Mouse (Mus musculus): ENCODE results near the gene Gnat2. TPM values are rescaled to one million over a fixed set of nuclear protein-coding genes. Genes with fewer than 3 reads are reported as not detected.

Gnat2 gene
- total and polyA plus RNA-seq, 3 experiments = 11.2 to 17.5 (median 13.3) TPM

- TF ChIP-seq KAT2A (IDR thresholded peaks at IDR 0.05; ENCODE audit: insufficient replicate concordance, low read length) = 0 out of 2 replicates have a peak, but pooled peaks have one; percentile 20
- TF ChIP-seq ZKSCAN1 (IDR thresholded peaks at IDR 0.05; ENCODE audit: borderline replicate concordance, low read depth, low read length) = no peak
- TF ChIP-seq MAFK (IDR thresholded peaks at IDR 0.05; ENCODE audit: insufficient replicate concordance, low read length) = peak; percentile 100
- TF ChIP-seq MAZ (IDR thresholded peaks at IDR 0.05; ENCODE audit: low read depth, low read length) = 0 out of 2 replicates have a peak, but pooled peaks have one; percentile 38
- TF ChIP-seq POLR2A (IDR thresholded peaks at IDR 0.05; ENCODE audit: low read depth, low read length) = peak; percentile 81
- no peak for TF ChIP-seq MYC (IDR thresholded peaks at IDR 0.05; ENCODE audit: low read depth, low read length)
- TF ChIP-seq HCFC1 (IDR thresholded peaks at IDR 0.05; ENCODE audit: low read depth, low read length) = peak; percentile 79
- TF ChIP-seq USF2 (conservative IDR thresholded peaks at IDR 0.05; ENCODE audit: low read depth, low read length) = no peak
- no peak for TF ChIP-seq RCOR1 (conservative IDR thresholded peaks at IDR 0.05; ENCODE audit: low read depth, low read length)
- no peak for TF ChIP-seq ZC3H11A (IDR thresholded peaks at IDR 0.05; ENCODE audit: low read depth, low read length)
- TF ChIP-seq TCF12 (IDR thresholded peaks at IDR 0.05; ENCODE audit: low read depth, low read length) = peak; percentile 86
- TF ChIP-seq ELF1 (IDR thresholded peaks at IDR 0.05; ENCODE audit: low read depth, low read length) = peak; percentile 99
- TF ChIP-seq EP300 (IDR thresholded peaks at IDR 0.05; ENCODE audit: low read length) = no peak
Observed at GRCm38 (mm10) chr3:108044394-108045140, 48.0 kb upstream of the Gnat2 start, which contains the start of gene Gstm4 (continued).

- dilution Hi-C loops (cut with MboI; ENCODE audit: extremely low pct_ligation_motif_present, extremely low pct_unique_long_range_greater_than_20kb, low sequenced_read_pairs) = no loop called here
- no peaks in the 10 kb centered on the region for H3K36me3 ChIP-seq (replicated peaks in 1 of 2; ENCODE audit: control insufficient read depth in 1 of 2, insufficient read depth in 1 of 2, low read length in 1 of 2)
- H3K9ac ChIP-seq (ENCODE audit: insufficient read depth, low read depth) = 0 out of 2 replicates have a peak overlapping the region, but pooled peaks have one; percentile 13
- in situ Hi-C loops (cut with MboI; ENCODE audit: low pct_ligation_motif_present, low pct_unique_long_range_greater_than_20kb, low sequenced_read_pairs) = no loop called here
- H3K27me3 ChIP-seq (replicated peaks) = no peaks in the 10 kb centered on the region
- H3K27ac ChIP-seq (ENCODE audit: insufficient read depth, low read depth) = peak overlapping the region; percentile 24; the same call in 1 of the 2 replicates
- H3K4me3 ChIP-seq (replicated peaks in 1 of 3; ENCODE audit: low read depth in 2 of 3, low read length in 2 of 3, poor library complexity in 1 of 3) = no peak overlapping the region
- no peaks in the 10 kb centered on the region for H3K79me2 ChIP-seq (replicated peaks; ENCODE audit: control insufficient read depth, extremely low read depth, insufficient read depth, poor library complexity, severe bottlenecking)
- H3K9me3 ChIP-seq (replicated peaks; ENCODE audit: low read length) = no peaks in the 10 kb centered on the region
- H3K4me2 ChIP-seq (ENCODE audit: insufficient read depth, low read depth, poor library complexity, severe bottlenecking) = peak overlapping the region; percentile 51; the same call in 1 of the 2 replicates
- DNase-seq (ENCODE audit: extremely low read depth) = peak; percentile 42
- no peak for TF ChIP-seq KAT2A (IDR thresholded peaks at IDR 0.05; ENCODE audit: insufficient replicate concordance, low read length)
- TF ChIP-seq IRF4 (IDR thresholded peaks at IDR 0.05; ENCODE audit: low read depth, low read length) = peak; percentile 36; the same call in 1 of the 2 replicates
- TF ChIP-seq POLR2A (IDR thresholded peaks at IDR 0.05; ENCODE audit: low read depth, low read length) = no peak
- TF ChIP-seq ZMIZ1 (IDR thresholded peaks at IDR 0.05; ENCODE audit: low read depth, low read length) = no peak
- TF ChIP-seq TCF12 (IDR thresholded peaks at IDR 0.05; ENCODE audit: low read depth, low read length) = peak; percentile 49; the same call in 1 of the 2 replicates
- peak; percentile 67 for TF ChIP-seq EP300 (IDR thresholded peaks at IDR 0.05; ENCODE audit: low read length)
- TF ChIP-seq MAX (IDR thresholded peaks at IDR 0.05; ENCODE audit: low read length) = no peak
- peak; percentile 13; the same call in 1 of the 2 replicates for TF ChIP-seq USF1 (IDR thresholded peaks at IDR 0.05; ENCODE audit: low read depth, low read length)
- 0 out of 2 replicates have a peak, but pooled peaks have one; percentile 63 for TF ChIP-seq E2F4 (IDR thresholded peaks at IDR 0.05; ENCODE audit: insufficient replicate concordance, low read depth, low read length)
- peak; percentile 96 for TF ChIP-seq ZNF384 (IDR thresholded peaks at IDR 0.05; ENCODE audit: low read depth, low read length)
- peak; percentile 12; the same call in 1 of the 2 replicates for TF ChIP-seq MXI1 (IDR thresholded peaks at IDR 0.05; ENCODE audit: low read depth, low read length)
- TF ChIP-seq SIN3A (IDR thresholded peaks at IDR 0.05; ENCODE audit: low read length) = peak; percentile 58; the same call in 1 of the 2 replicates
- TF ChIP-seq ZC3H11A (IDR thresholded peaks at IDR 0.05; ENCODE audit: low read depth, low read length) = no peak
- no peak for TF ChIP-seq GABPA (IDR thresholded peaks at IDR 0.05; ENCODE audit: insufficient replicate concordance, low read depth, low read length)
- no peak for TF ChIP-seq CHD1 (IDR thresholded peaks at IDR 0.05; ENCODE audit: low read depth, low read length)
- peak; percentile 77 for TF ChIP-seq BHLHE40 (IDR thresholded peaks at IDR 0.05; ENCODE audit: low read depth, low read length)
- peak; percentile 50; the same call in 1 of the 2 replicates for TF ChIP-seq MEF2A (IDR thresholded peaks at IDR 0.05; ENCODE audit: borderline replicate concordance, low read depth, low read length)
- peak; percentile 88 for TF ChIP-seq MAFK (IDR thresholded peaks at IDR 0.05; ENCODE audit: insufficient replicate concordance, low read length)
- TF ChIP-seq TBP (conservative IDR thresholded peaks at IDR 0.05; ENCODE audit: low read depth, low read length) = no peak
- TF ChIP-seq SMC3 (IDR thresholded peaks at IDR 0.05; ENCODE audit: low read depth, low read length) = no peak
- TF ChIP-seq HCFC1 (IDR thresholded peaks at IDR 0.05; ENCODE audit: low read depth, low read length) = 0 out of 2 replicates have a peak, but pooled peaks have one; percentile 35
- TF ChIP-seq POLR2AphosphoS2 (IDR thresholded peaks at IDR 0.05; ENCODE audit: low read depth, low read length) = no peak
- TF ChIP-seq RCOR1 (conservative IDR thresholded peaks at IDR 0.05; ENCODE audit: low read depth, low read length) = peak; percentile 58; the same call in 1 of the 2 replicates
- TF ChIP-seq NRF1 (IDR thresholded peaks at IDR 0.05; ENCODE audit: low read depth, low read length) = no peak
- TF ChIP-seq USF2 (conservative IDR thresholded peaks at IDR 0.05; ENCODE audit: low read depth, low read length) = no peak
- TF ChIP-seq ETS1 (conservative IDR thresholded peaks at IDR 0.05; ENCODE audit: low read depth, low read length) = peak; percentile 71
- H3K4me1 ChIP-seq (ENCODE audit: control insufficient read depth in 1 of 2, insufficient read depth in 2 of 2) = peaks cover 4 to 53% of the 10 kb centered on the region in 2 experiments
Observed at GRCm38 (mm10) chr3:108046944-108047655, 45.5 kb upstream of the Gnat2 start.

All from CH12.LX (cell line).